Mouse (Mus musculus): ENCODE results near the gene Prss16.
A peak's percentile ranks its signal among the peaks of the same experiment; 100 is the strongest.

The Prss16 gene

GRCm38 (mm10) chr13:22036149-22036956 lies 26.8 kb upstream of the Prss16 start:
- no peak for DNase-seq (ENCODE audit: low spot score in 2 of 2)

GRCm38 (mm10) chr13:22035267-22036148 lies 26.0 kb upstream of the Prss16 start, which contains the start of the genes Hist1h2ah and Hist1h2bk:
Gene Hist1h2ah, minus strand, starts transcription at chr13:22035568.
Gene Hist1h2bk, plus strand, starts transcription at chr13:22035870.
- DNase-seq (ENCODE audit: low spot score in 2 of 2): peak; percentile 81 to 91

GRCm38 (mm10) chr13:22034443-22035266 lies 25.1 kb upstream of the Prss16 start:
- no peak for DNase-seq (ENCODE audit: low spot score in 2 of 2)

GRCm38 (mm10) chr13:22033741-22034442 lies 24.4 kb upstream of the Prss16 start:
- DNase-seq (ENCODE audit: low spot score in 2 of 2): no peak

- DNase-seq (ENCODE audit: low spot score in 2 of 2): no peak
Observed at GRCm38 (mm10) chr13:22030493-22030892, 21.0 kb upstream of the Prss16 start.

- no peak for DNase-seq (ENCODE audit: low spot score in 2 of 2)
Observed at GRCm38 (mm10) chr13:22029928-22030327, 20.4 kb upstream of the Prss16 start.

- peak; percentile 93 to 97 for DNase-seq (ENCODE audit: low spot score in 2 of 2)
Observed at GRCm38 (mm10) chr13:22028673-22029460, 19.3 kb upstream of the Prss16 start.

GRCm38 (mm10) chr13:22026058-22027031 lies 16.8 kb upstream of the Prss16 start:
- peak; percentile 92 to 93 for DNase-seq (ENCODE audit: low spot score in 2 of 2)

GRCm38 (mm10) chr13:22022241-22022640 lies 12.7 kb upstream of the Prss16 start:
- DNase-seq (ENCODE audit: low spot score in 2 of 2): peak; percentile 61 to 78

- no peak for DNase-seq (ENCODE audit: low spot score in 2 of 2)
Observed at GRCm38 (mm10) chr13:22021581-22021980, 12.0 kb upstream of the Prss16 start.

GRCm38 (mm10) chr13:22020901-22021339 lies 11.4 kb upstream of the Prss16 start:
- DNase-seq (ENCODE audit: low spot score in 2 of 2): peak in 1 of 2 experiments; percentile 66

- no peak for DNase-seq (ENCODE audit: low spot score in 2 of 2)
Observed at GRCm38 (mm10) chr13:22019934-22020835, 10.6 kb upstream of the Prss16 start.

- peak; percentile 73 to 78 for DNase-seq (ENCODE audit: low spot score in 2 of 2)
Observed at GRCm38 (mm10) chr13:22015479-22016450, 6.2 kb upstream of the Prss16 start.

GRCm38 (mm10) chr13:22014411-22014845 lies 4.9 kb upstream of the Prss16 start:
- no peak for DNase-seq (ENCODE audit: low spot score in 2 of 2)

GRCm38 (mm10) chr13:22013716-22014115 lies 4.2 kb upstream of the Prss16 start:
- no peak for DNase-seq (ENCODE audit: low spot score in 2 of 2)

GRCm38 (mm10) chr13:22008707-22009106 lies 835 bp downstream of the Prss16 start:
- DNase-seq (ENCODE audit: low spot score in 2 of 2): no peak

All from frontal cortex, postnatal 36 days (tissue).